Mouse (Mus musculus): ENCODE measurements at regions not wholly inside any gene's neighbourhood (a gene's known extent, or its start where the extent isn't known, plus 50 kb on each side); places are given as distances from the start of the nearest gene placed in this dataset.

- no peak for ATAC-seq
- Histone ChIP-seq H3K4me1 (replicated peaks) (no peaks in the 10 kb centered on the region), H3K27me3 (replicated peaks) (no peaks in the 10 kb centered on the region), H3K4me3 (replicated peaks) (no peak overlapping the region), H3K9me3 (no peaks in the 10 kb centered on the region), H3K36me3 (no peaks in the 10 kb centered on the region), H3K4me2 (replicated peaks) (no peak overlapping the region), H3K9ac (no peak overlapping the region), H3K27ac (no peak overlapping the region)
- 75% methylated on average over 5 of the region's 5 CpGs for WGBS
Measured at GRCm38 (mm10) chr7:138680530-138680929, 165.3 kb upstream of the Ppp2r2d start.

GRCm38 (mm10) chr7:138679575-138679974 lies 166.3 kb upstream of the Ppp2r2d start:
- ATAC-seq = no peak
- Histone ChIP-seq H3K9ac (no peak overlapping the region), H3K9me3 (no peaks in the 10 kb centered on the region), H3K27me3 (replicated peaks) (no peaks in the 10 kb centered on the region), H3K27ac (no peak overlapping the region), H3K36me3 (no peaks in the 10 kb centered on the region), H3K4me1 (replicated peaks) (no peaks in the 10 kb centered on the region), H3K4me3 (replicated peaks) (no peak overlapping the region), H3K4me2 (replicated peaks) (no peak overlapping the region)
- 78% methylated on average over 2 of the region's 2 CpGs for WGBS

- no peak overlapping the region for H3K27ac ChIP-seq
- H3K4me3 ChIP-seq (replicated peaks) = no peak overlapping the region
- H3K4me2 ChIP-seq (replicated peaks) = no peak overlapping the region
- H3K36me3 ChIP-seq = no peaks in the 10 kb centered on the region
- no peaks in the 10 kb centered on the region for H3K27me3 ChIP-seq (replicated peaks)
- no peaks in the 10 kb centered on the region for H3K9me3 ChIP-seq
- H3K4me1 ChIP-seq (replicated peaks) = no peaks in the 10 kb centered on the region
- H3K9ac ChIP-seq = no peak overlapping the region
- WGBS = 44% methylated on average over 1 of the region's 1 CpGs
- ATAC-seq = no peak
Measured at GRCm38 (mm10) chr7:138672959-138673358, 172.9 kb upstream of the Ppp2r2d start.

- Histone ChIP-seq H3K4me1 (replicated peaks) (no peaks in the 10 kb centered on the region), H3K9ac (no peak overlapping the region), H3K27me3 (replicated peaks) (no peaks in the 10 kb centered on the region), H3K9me3 (no peaks in the 10 kb centered on the region), H3K27ac (no peak overlapping the region), H3K4me3 (replicated peaks) (no peak overlapping the region), H3K36me3 (no peaks in the 10 kb centered on the region), H3K4me2 (replicated peaks) (no peak overlapping the region)
- ATAC-seq = no peak
- WGBS = 40% methylated on average over 4 of the region's 4 CpGs
Measured at GRCm38 (mm10) chr7:138668337-138668736, 177.5 kb upstream of the Ppp2r2d start.

- WGBS = 90% methylated on average over 4 of the region's 4 CpGs
- no peak for ATAC-seq
- Histone ChIP-seq H3K4me1 (replicated peaks) (no peaks in the 10 kb centered on the region), H3K4me2 (replicated peaks) (no peak overlapping the region), H3K27ac (no peak overlapping the region), H3K27me3 (replicated peaks) (no peaks in the 10 kb centered on the region), H3K4me3 (replicated peaks) (no peak overlapping the region), H3K36me3 (no peaks in the 10 kb centered on the region), H3K9ac (no peak overlapping the region), H3K9me3 (no peaks in the 10 kb centered on the region)
Measured at GRCm38 (mm10) chr7:138660124-138660523, 185.8 kb upstream of the Ppp2r2d start.

- no peak overlapping the region for H3K4me3 ChIP-seq (replicated peaks)
- H3K36me3 ChIP-seq = no peaks in the 10 kb centered on the region
- WGBS = 88% methylated on average over 4 of the region's 4 CpGs
- no peaks in the 10 kb centered on the region for H3K27me3 ChIP-seq (replicated peaks)
- no peaks in the 10 kb centered on the region for H3K4me1 ChIP-seq (replicated peaks)
- no peak overlapping the region for H3K9ac ChIP-seq
- H3K27ac ChIP-seq = no peak overlapping the region
- no peak for ATAC-seq
- H3K4me2 ChIP-seq (replicated peaks) = no peak overlapping the region
- H3K9me3 ChIP-seq = no peaks in the 10 kb centered on the region
Measured at GRCm38 (mm10) chr7:138657521-138657920, 188.4 kb upstream of the Ppp2r2d start.

GRCm38 (mm10) chr7:138657076-138657475 lies 188.8 kb upstream of the Ppp2r2d start:
- no peak overlapping the region for H3K27ac ChIP-seq
- no peak for ATAC-seq
- no peak overlapping the region for H3K4me2 ChIP-seq (replicated peaks)
- H3K36me3 ChIP-seq = no peaks in the 10 kb centered on the region
- no peaks in the 10 kb centered on the region for H3K9me3 ChIP-seq
- H3K9ac ChIP-seq = no peak overlapping the region
- no peaks in the 10 kb centered on the region for H3K4me1 ChIP-seq (replicated peaks)
- no peaks in the 10 kb centered on the region for H3K27me3 ChIP-seq (replicated peaks)
- H3K4me3 ChIP-seq (replicated peaks) = no peak overlapping the region
- WGBS = 84% methylated on average over 2 of the region's 2 CpGs

GRCm38 (mm10) chr7:138655940-138656339 lies 189.9 kb upstream of the Ppp2r2d start:
- no peak for ATAC-seq
- WGBS = 60% methylated on average over 3 of the region's 3 CpGs
- H3K27ac ChIP-seq = no peak overlapping the region
- no peaks in the 10 kb centered on the region for H3K4me1 ChIP-seq (replicated peaks)
- H3K27me3 ChIP-seq (replicated peaks) = no peaks in the 10 kb centered on the region
- H3K9me3 ChIP-seq = no peaks in the 10 kb centered on the region
- H3K4me2 ChIP-seq (replicated peaks) = no peak overlapping the region
- no peak overlapping the region for H3K9ac ChIP-seq
- no peak overlapping the region for H3K4me3 ChIP-seq (replicated peaks)
- no peaks in the 10 kb centered on the region for H3K36me3 ChIP-seq

- ATAC-seq = no peak
- Histone ChIP-seq H3K27ac (no peak overlapping the region), H3K27me3 (replicated peaks) (no peaks in the 10 kb centered on the region), H3K9me3 (no peaks in the 10 kb centered on the region), H3K9ac (no peak overlapping the region), H3K4me1 (replicated peaks) (no peaks in the 10 kb centered on the region), H3K36me3 (no peaks in the 10 kb centered on the region), H3K4me2 (replicated peaks) (no peak overlapping the region), H3K4me3 (replicated peaks) (no peak overlapping the region)
- WGBS = 89% methylated on average over 5 of the region's 5 CpGs
Measured at GRCm38 (mm10) chr7:138650946-138651345, 194.9 kb upstream of the Ppp2r2d start.

- Histone ChIP-seq H3K36me3 (no peaks in the 10 kb centered on the region), H3K4me2 (replicated peaks) (no peak overlapping the region), H3K27me3 (replicated peaks) (no peaks in the 10 kb centered on the region), H3K9ac (no peak overlapping the region), H3K9me3 (no peaks in the 10 kb centered on the region), H3K27ac (no peak overlapping the region), H3K4me1 (replicated peaks) (no peaks in the 10 kb centered on the region), H3K4me3 (replicated peaks) (no peak overlapping the region)
- ATAC-seq = no peak
- WGBS = 58% methylated on average over 2 of the region's 2 CpGs
Measured at GRCm38 (mm10) chr7:138647636-138648035, 198.2 kb upstream of the Ppp2r2d start.

GRCm38 (mm10) chr7:138640492-138641165 lies 205.2 kb upstream of the Ppp2r2d start:
- Histone ChIP-seq H3K4me2 (replicated peaks) (no peak overlapping the region), H3K27me3 (replicated peaks) (no peaks in the 10 kb centered on the region), H3K4me1 (replicated peaks) (no peaks in the 10 kb centered on the region), H3K36me3 (no peaks in the 10 kb centered on the region), H3K27ac (no peak overlapping the region), H3K4me3 (replicated peaks) (no peak overlapping the region), H3K9me3 (no peaks in the 10 kb centered on the region), H3K9ac (no peak overlapping the region)
- WGBS = 64% methylated on average over 6 of the region's 6 CpGs
- ATAC-seq = no peak

GRCm38 (mm10) chr7:138639541-138639940 lies 206.3 kb upstream of the Ppp2r2d start:
- no peak overlapping the region for H3K27ac ChIP-seq
- H3K4me1 ChIP-seq (replicated peaks) = no peaks in the 10 kb centered on the region
- no peaks in the 10 kb centered on the region for H3K27me3 ChIP-seq (replicated peaks)
- H3K9ac ChIP-seq = no peak overlapping the region
- H3K9me3 ChIP-seq = no peaks in the 10 kb centered on the region
- WGBS = 63% methylated on average over 3 of the region's 3 CpGs
- H3K36me3 ChIP-seq = no peaks in the 10 kb centered on the region
- H3K4me2 ChIP-seq (replicated peaks) = no peak overlapping the region
- no peak overlapping the region for H3K4me3 ChIP-seq (replicated peaks)
- ATAC-seq = no peak

- no peak for ATAC-seq
- Histone ChIP-seq H3K9ac (no peak overlapping the region), H3K4me2 (replicated peaks) (no peak overlapping the region), H3K9me3 (no peaks in the 10 kb centered on the region), H3K4me1 (replicated peaks) (no peaks in the 10 kb centered on the region), H3K27ac (no peak overlapping the region), H3K4me3 (replicated peaks) (no peak overlapping the region), H3K27me3 (replicated peaks) (no peaks in the 10 kb centered on the region), H3K36me3 (no peaks in the 10 kb centered on the region)
- WGBS = 76% methylated on average over 9 of the region's 9 CpGs
Measured at GRCm38 (mm10) chr7:138626061-138626460, 219.8 kb upstream of the Ppp2r2d start.

Data from intestine, embryonic 15.5 days (tissue).